8 mouse cellular contexts compared by ENCODE assay signal in the genomic region with DNA sequence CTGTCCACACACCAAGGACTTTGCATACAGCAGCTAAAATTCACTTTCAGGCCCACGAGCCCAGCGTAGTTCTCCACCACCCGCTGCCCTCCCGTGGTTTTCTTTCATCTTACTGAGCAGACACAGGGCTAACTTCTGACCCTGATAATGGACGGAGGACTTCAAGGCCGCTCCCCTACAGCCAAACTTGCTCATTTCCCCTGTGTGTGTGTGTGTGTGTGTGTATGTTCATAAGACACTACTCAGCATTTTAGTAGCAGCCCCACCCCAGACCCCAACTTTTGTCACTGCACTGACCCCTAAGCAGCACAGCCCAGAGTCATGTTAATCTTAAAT. TPM values are rescaled to one million over a fixed set of nuclear protein-coding genes. Genes with fewer than 3 reads are reported as not detected.
DNase-seq lines count a peak whose midpoint lies in the region; ATAC-seq lines count a peak whose summit lies in the region.

Tmem150c (minus strand) TSS at position 171 of the 336 bp plus-strand sequence.

- H3K4me2 ChIP-seq in embryonic facial prominence, embryonic 13.5 days = peak within 1 kb of the TSS; percentile 100
- H3K4me2 ChIP-seq in hindbrain, embryonic 16.5 days (ENCODE audit: low read length) = peak within 1 kb of the TSS; percentile 88

- no peak within 1 kb of the TSS for H3K27ac ChIP-seq in embryonic facial prominence, embryonic 13.5 days
- H3K27ac ChIP-seq in hindbrain, embryonic 16.5 days (ENCODE audit: low read depth, low read length) = peak within 1 kb of the TSS; percentile 81

- no peaks in the 10 kb centered on the region for H3K9me3 ChIP-seq in embryonic facial prominence, embryonic 13.5 days
- no peaks in the 10 kb centered on the region for H3K9me3 ChIP-seq in hindbrain, embryonic 16.5 days (ENCODE audit: control insufficient read depth, low read length)

- WGBS in embryonic facial prominence, embryonic 13.5 days = 14% methylated on average over 6 of the region's 6 CpGs
- WGBS in hindbrain, embryonic 16.5 days = 5% methylated on average over 6 of the region's 6 CpGs

- H3K4me1 ChIP-seq in embryonic facial prominence, embryonic 13.5 days = peaks cover 11% of the 10 kb centered on the region
- H3K4me1 ChIP-seq in hindbrain, embryonic 16.5 days (ENCODE audit: control insufficient read depth, insufficient read depth, low read depth, low read length) = peaks cover 2% of the 10 kb centered on the region

- H3K9ac ChIP-seq in embryonic facial prominence, embryonic 13.5 days = peak within 1 kb of the TSS; percentile 66
- peak within 1 kb of the TSS; percentile 93 for H3K9ac ChIP-seq in hindbrain, embryonic 16.5 days (ENCODE audit: low read depth, low read length)

- H3K27me3 ChIP-seq in embryonic facial prominence, embryonic 13.5 days = peaks cover 48% of the 10 kb centered on the region
- H3K27me3 ChIP-seq in hindbrain, embryonic 16.5 days (replicated peaks; ENCODE audit: control insufficient read depth, insufficient read depth, low read length) = no peaks in the 10 kb centered on the region

- ATAC-seq in embryonic facial prominence, embryonic 13.5 days (ENCODE audit: insufficient number of reproducible peaks, insufficient read depth, low FRiP score, low TSS enrichment, low read depth) = no peak
- peak; percentile 43; the same call in 1 of the 2 replicates for ATAC-seq in hindbrain, embryonic 16.5 days
- 0 out of 2 replicates have a peak, but pooled peaks have one; percentile 27 for ATAC-seq in megakaryocyte, adult 5-6 weeks (ENCODE audit: poor library complexity, severe bottlenecking)
- ATAC-seq in CD4-positive, CD25-positive, alpha-beta regulatory T cell, adult 4 months = no peak

- H3K36me3 ChIP-seq in embryonic facial prominence, embryonic 13.5 days = no peaks in the 10 kb centered on the region
- no peaks in the 10 kb centered on the region for H3K36me3 ChIP-seq in hindbrain, embryonic 16.5 days (ENCODE audit: control insufficient read depth, insufficient read depth, low read length)

- no peak for DNase-seq in left cerebral cortex, adult 18-20 months (ENCODE audit: low spot score in 2 of 2)
- no peak for DNase-seq in left cerebral cortex, adult 11 months (ENCODE audit: low spot score)
- no peak for DNase-seq in cerebellum, adult 9-11 months
- DNase-seq in lung, postnatal 36 days = no peak

- H3K4me3 ChIP-seq in embryonic facial prominence, embryonic 13.5 days = peak within 1 kb of the TSS; percentile 63
- H3K4me3 ChIP-seq in hindbrain, embryonic 16.5 days (ENCODE audit: low read length) = peak within 1 kb of the TSS; percentile 89

RNA-seq across cellular contexts. Expression of gene Tmem150c, which starts in this region (rescaled TPM):
- 10 to 100 TPM; 48.9 to 50.1 TPM for total RNA-seq in left cerebral cortex, adult 18-20 months (2021)
- polyA plus RNA-seq in embryonic facial prominence, embryonic 13.5 days (2015; fragmentation: Nextera tagmentation; extraction: Ambion mirVana) = 1.9 and 2.4 TPM in 2 replicates
- 37.1 and 37.2 TPM in 2 replicates for polyA plus RNA-seq in hindbrain, embryonic 16.5 days (2015; fragmentation: Nextera tagmentation; extraction: Ambion mirVana)
- total RNA-seq in megakaryocyte, adult 5-6 weeks (2015) = 0.18 TPM in 1 of 2 replicates, not detected in the other
- not detected in 2 replicates for total RNA-seq in megakaryocyte, adult 5-6 weeks (2017)
- not detected for polyA plus RNA-seq in CD4-positive, CD25-positive, alpha-beta regulatory T cell, adult 4 months (2017; shearing (Covaris generic))

Comparison
In these comparisons a context has a peak if more than half of its experiments do, and no peak if none do; other contexts are left out.
1. RNA of gene Tmem150c (total RNA-seq): 48.9 to 50.1 TPM in left cerebral cortex, adult 18-20 months; 0.18 TPM in megakaryocyte, adult 5-6 weeks; every median in the first group is over 10 times any median in the second.
2. RNA of gene Tmem150c (polyA plus RNA-seq): 37.1 to 37.2 TPM in hindbrain, embryonic 16.5 days; 1.9 to 2.4 TPM in embryonic facial prominence, embryonic 13.5 days and not detected in CD4-positive, CD25-positive, alpha-beta regulatory T cell, adult 4 months; every median in the first group is over 10 times any median in the second.
3. Peak in ATAC-seq in megakaryocyte, adult 5-6 weeks; RNA of the gene not detected or under 1 TPM.